Mouse (Mus musculus) brain, embryonic 14.5 days (tissue): ENCODE results near the gene Rrm2.

ENCODE experiments used
- CTCF ChIP-seq: fragments of 200-500 bp; IDR thresholded peaks from 2 replicates; pipeline ENCODE4 v1.5.1; 2012; ENCODE audit warnings: inconsistent platforms, mild to moderate bottlenecking, moderate library complexity, borderline replicate concordance; ENCODE audit not compliant: insufficient read depth, insufficient read length; ENCODE audit errors: extremely low read depth
- POLR2A ChIP-seq: fragments of 200-500 bp; IDR thresholded peaks from 2 replicates; pipeline ENCODE4 v1.6.1; 2012; ENCODE audit warnings: mild to moderate bottlenecking, inconsistent platforms, borderline replicate concordance; ENCODE audit not compliant: poor library complexity, insufficient read depth, insufficient read length, severe bottlenecking; ENCODE audit errors: extremely low read depth

GRCm38 (mm10) chr12:24682563-24682962 is 25.5 kb upstream of the Rrm2 start:
- TF ChIP-seq CTCF (no peak), POLR2A (no peak)
